Mouse (Mus musculus) stomach, embryonic 15.5 days (tissue): ENCODE measurements around the gene Pik3cd. TPM values are rescaled to one million over a fixed set of nuclear protein-coding genes. Genes with fewer than 3 reads are reported as not detected.

ENCODE experiments used
- microRNA-seq: library from miRNA; unstranded; fragments of <30 nt; microRNA quantifications from one replicate; pipeline ENCODE4, GENCODE M21; 2016
- polyA plus RNA-seq: library from polyadenylated mRNA; unstranded; fragments of >200 nt; fragmentation: Nextera tagmentation; extraction: Ambion mirVana; gene quantifications from 2 replicates; pipeline ENCODE4 v1.2.1, GENCODE M21; 2015

Gene Pik3cd
- polyA plus RNA-seq, 1 experiment from 2014 or later = 5.1 TPM

Small RNAs within 50 kb of the gene (microRNA-seq; reads per million reads assigned to microRNA genes)
- not detected for gene Mir7023

Other genes with a start within 250 kb of the Pik3cd start
- 1.8 and 3.0 TPM in 2 replicates for gene Rbp7, start 247.6 kb downstream of the Pik3cd start, polyA plus RNA-seq
- gene Tmem274, start 225.2 kb downstream of the Pik3cd start, polyA plus RNA-seq = 0.23 and 0.45 TPM in 2 replicates
- 9.4 and 10.4 TPM in 2 replicates for gene Nmnat1, start 217.4 kb downstream of the Pik3cd start, polyA plus RNA-seq
- gene Lzic, start 217.3 kb downstream of the Pik3cd start, polyA plus RNA-seq = 35.5 and 39.8 TPM in 2 replicates
- gene Ctnnbip1, start 184.3 kb downstream of the Pik3cd start, polyA plus RNA-seq = 47.5 and 47.9 TPM in 2 replicates
- gene Clstn1, start 116.1 kb downstream of the Pik3cd start, polyA plus RNA-seq = 47.0 and 48.4 TPM in 2 replicates
- 24.0 and 26.8 TPM in 2 replicates for gene Tmem201, start 35.5 kb upstream of the Pik3cd start, polyA plus RNA-seq
- gene Slc25a33, start 71.7 kb upstream of the Pik3cd start, polyA plus RNA-seq = 10.4 and 10.6 TPM in 2 replicates